Mouse (Mus musculus): Measurements from ENCODE around the gene 1110059E24Rik.
"Not testable (repeated sequence)": the region's sequence is repeated elsewhere in the genome, so short reads cannot be mapped to it uniquely, and the experiment has no call there.

Gene 1110059E24Rik

GRCm38 (mm10) chr19:21624148-21624535 lies 28.6 kb downstream of the 1110059E24Rik start:
- no peak for DNase-seq

- no peak for DNase-seq
These were observed 29.2 kb downstream of the 1110059E24Rik start for GRCm38 (mm10) chr19:21623410-21624147.

- DNase-seq: no peak
These were observed 37.0 kb downstream of the 1110059E24Rik start for GRCm38 (mm10) chr19:21615801-21616200.

- no peak for DNase-seq
These were observed 40.8 kb downstream of the 1110059E24Rik start for GRCm38 (mm10) chr19:21611725-21612575.

- DNase-seq: no peak
These were observed 41.5 kb downstream of the 1110059E24Rik start for GRCm38 (mm10) chr19:21611297-21611696.

- DNase-seq: no peak
These were observed 42.5 kb downstream of the 1110059E24Rik start for GRCm38 (mm10) chr19:21610240-21610639.

- no peak for DNase-seq
These were observed 47.5 kb downstream of the 1110059E24Rik start for GRCm38 (mm10) chr19:21605294-21605693.

GRCm38 (mm10) chr19:21603836-21604235 lies 48.9 kb downstream of the 1110059E24Rik start:
- DNase-seq: no peak

GRCm38 (mm10) chr19:21601541-21602101 lies 51.2 kb downstream of the 1110059E24Rik start:
- DNase-seq: peak; percentile 41

- no peak for DNase-seq
These were observed 54.0 kb downstream of the 1110059E24Rik start for GRCm38 (mm10) chr19:21598659-21599352.

- no peak for DNase-seq
These were observed 58.1 kb downstream of the 1110059E24Rik start for GRCm38 (mm10) chr19:21594676-21595075.

GRCm38 (mm10) chr19:21592216-21592615 lies 60.6 kb downstream of the 1110059E24Rik start:
- not testable (repeated sequence) for DNase-seq

GRCm38 (mm10) chr19:21589888-21590287 lies 62.9 kb downstream of the 1110059E24Rik start:
- DNase-seq: no peak

- no peak for DNase-seq
These were observed 65.2 kb downstream of the 1110059E24Rik start for GRCm38 (mm10) chr19:21587593-21587992.

GRCm38 (mm10) chr19:21586546-21586945 lies 66.2 kb downstream of the 1110059E24Rik start:
- DNase-seq: no peak

- DNase-seq: no peak
These were observed 66.9 kb downstream of the 1110059E24Rik start for GRCm38 (mm10) chr19:21585868-21586267.

GRCm38 (mm10) chr19:21583986-21584385 lies 68.8 kb downstream of the 1110059E24Rik start:
- no peak for DNase-seq

GRCm38 (mm10) chr19:21583523-21583984 lies 69.2 kb downstream of the 1110059E24Rik start:
- DNase-seq: no peak

- no peak for DNase-seq
These were observed 71.4 kb downstream of the 1110059E24Rik start for GRCm38 (mm10) chr19:21581404-21581803.

GRCm38 (mm10) chr19:21579896-21580295 lies 72.9 kb downstream of the 1110059E24Rik start:
- DNase-seq: no peak

- DNase-seq: no peak
These were observed 75.3 kb downstream of the 1110059E24Rik start for GRCm38 (mm10) chr19:21577443-21577842.

GRCm38 (mm10) chr19:21571986-21572385 lies 80.8 kb downstream of the 1110059E24Rik start:
- no peak for DNase-seq
